Mouse (Mus musculus): ENCODE data around the gene Serpina3m.

- TF ChIP-seq CTCF (IDR thresholded peaks at IDR 0.05; ENCODE audit: low read depth), result no peak
- TF ChIP-seq EP300 (IDR thresholded peaks at IDR 0.05; ENCODE audit: low read depth), result no peak
These were observed 87.3 kb downstream of the Serpina3m start for GRCm38 (mm10) chr12:104425591-104425990.

Measured in heart, postnatal 0 days (tissue).